Comparison of ENCODE assay signal across 8 mouse cellular contexts in the genomic region with DNA sequence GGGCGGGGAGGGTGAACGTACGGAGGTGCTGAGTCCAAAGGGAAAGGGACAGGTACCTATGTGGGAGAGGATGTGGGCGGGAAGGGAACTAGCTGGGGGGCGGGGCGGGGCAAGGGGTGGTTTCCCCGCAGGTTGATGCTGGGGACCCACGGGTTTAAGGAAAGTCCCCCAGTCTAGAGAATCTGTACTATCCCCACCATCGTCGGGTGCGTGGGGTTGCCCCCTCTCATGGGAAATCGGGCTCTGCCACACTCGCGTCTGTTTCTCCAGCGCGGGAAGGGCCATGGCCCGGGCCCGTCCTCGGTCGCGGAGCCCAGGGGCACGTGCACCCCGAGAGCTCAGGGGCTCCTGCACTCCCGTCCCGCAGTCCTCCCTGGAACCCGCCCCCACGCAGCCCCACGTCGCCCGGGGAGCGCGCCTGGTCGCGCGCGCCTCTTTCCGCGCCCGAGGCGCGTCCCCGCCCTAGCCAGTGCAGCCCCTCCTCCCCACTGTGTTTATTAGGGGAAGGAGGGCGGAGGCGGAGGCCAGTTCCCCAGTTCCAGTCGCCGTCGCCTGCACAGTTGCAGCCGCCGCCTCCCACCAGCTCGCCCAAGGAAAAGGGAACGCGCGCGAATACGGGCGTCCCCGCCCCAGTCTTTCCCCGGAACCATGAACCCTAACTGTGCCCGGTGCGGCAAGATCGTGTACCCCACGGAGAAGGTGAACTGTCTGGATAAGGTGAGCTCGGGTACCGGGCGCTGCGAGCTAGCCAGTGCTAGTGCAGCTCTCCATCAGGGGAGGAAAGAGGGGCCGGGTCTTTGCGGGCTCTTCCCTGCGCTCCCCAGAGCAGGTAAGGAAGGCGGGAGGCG. TPM values are rescaled to one million over a fixed set of nuclear protein-coding genes. Genes with fewer than 3 reads are reported as not detected.
A peak's percentile ranks its signal among the peaks of the same experiment; 100 is the strongest.
DNase-seq lines count a peak whose midpoint lies in the region; ATAC-seq and TF ChIP-seq lines count a peak whose summit lies in the region.

No protein-coding gene starts in this region.

- H3K9ac ChIP-seq in forebrain, embryonic 11.5 days (ENCODE audit: low read length) = peak overlapping the region; percentile 83
- H3K9ac ChIP-seq in heart, embryonic 16.5 days (ENCODE audit: low read length) = peak overlapping the region; percentile 94
- peak overlapping the region; percentile 58 for H3K9ac ChIP-seq in liver, embryonic 14.5 days (replicated peaks)
- H3K9ac ChIP-seq in stomach, embryonic 15.5 days = peak overlapping the region; percentile 69

- peak overlapping the region; percentile 99 for H3K4me3 ChIP-seq in brown adipose tissue, adult 24 weeks (ENCODE audit: insufficient read depth, low read depth, low read length)
- H3K4me3 ChIP-seq in forebrain, embryonic 11.5 days (ENCODE audit: low read depth, low read length) = peak overlapping the region; percentile 72
- H3K4me3 ChIP-seq in heart, embryonic 16.5 days (ENCODE audit: low read length) = peak overlapping the region; percentile 84
- peak overlapping the region; percentile 65 to 72 for H3K4me3 ChIP-seq in liver, embryonic 14.5 days (ENCODE audit: insufficient read depth in 1 of 2, low read depth in 2 of 2, low read length in 2 of 2)
- H3K4me3 ChIP-seq in stomach, embryonic 15.5 days (replicated peaks) = peak overlapping the region; percentile 87

- H3K9me3 ChIP-seq in forebrain, embryonic 11.5 days (ENCODE audit: control insufficient read depth, low read length) = no peaks in the 10 kb centered on the region
- no peaks in the 10 kb centered on the region for H3K9me3 ChIP-seq in heart, embryonic 16.5 days (replicated peaks; ENCODE audit: control insufficient read depth, low read length)
- H3K9me3 ChIP-seq in liver, embryonic 14.5 days (ENCODE audit: control insufficient read depth, low read length) = no peaks in the 10 kb centered on the region
- H3K9me3 ChIP-seq in stomach, embryonic 15.5 days = no peaks in the 10 kb centered on the region

- ATAC-seq in CD4-positive, CD25-positive, alpha-beta regulatory T cell, adult 4 months = peak; percentile 72
- ATAC-seq in forebrain, embryonic 11.5 days (replicated peaks; ENCODE audit: low FRiP score) = peak; percentile 86
- peak; percentile 82 for ATAC-seq in heart, embryonic 16.5 days (replicated peaks; ENCODE audit: extremely low read depth, insufficient read depth, low FRiP score)
- ATAC-seq in liver, embryonic 14.5 days (ENCODE audit: insufficient read depth) = peak; percentile 75
- ATAC-seq in stomach, embryonic 15.5 days (ENCODE audit: insufficient read depth, low FRiP score, low read depth) = peak; percentile 74

- no peak for TF ChIP-seq CTCF in liver, embryonic 14.5 days (IDR thresholded peaks at IDR 0.05; ENCODE audit: low read depth)

- no peaks in the 10 kb centered on the region for H3K27me3 ChIP-seq in forebrain, embryonic 11.5 days (ENCODE audit: control insufficient read depth, insufficient read depth, low read length)
- H3K27me3 ChIP-seq in heart, embryonic 16.5 days (ENCODE audit: control insufficient read depth, insufficient read depth, low read length) = no peaks in the 10 kb centered on the region
- H3K27me3 ChIP-seq in liver, embryonic 14.5 days (ENCODE audit: control insufficient read depth, insufficient read depth, low read length) = no peaks in the 10 kb centered on the region; the same call in 1 of the 2 replicates
- no peaks in the 10 kb centered on the region for H3K27me3 ChIP-seq in stomach, embryonic 15.5 days (replicated peaks)

- H3K36me3 ChIP-seq in forebrain, embryonic 11.5 days (ENCODE audit: control insufficient read depth, insufficient read depth, low read length) = no peaks in the 10 kb centered on the region
- no peaks in the 10 kb centered on the region for H3K36me3 ChIP-seq in heart, embryonic 16.5 days (ENCODE audit: control insufficient read depth, insufficient read depth)
- H3K36me3 ChIP-seq in liver, embryonic 14.5 days (replicated peaks; ENCODE audit: control insufficient read depth, insufficient read depth, low read depth) = no peaks in the 10 kb centered on the region
- no peaks in the 10 kb centered on the region for H3K36me3 ChIP-seq in stomach, embryonic 15.5 days

- H3K4me2 ChIP-seq in forebrain, embryonic 11.5 days (ENCODE audit: low read depth, low read length, severe bottlenecking) = peak overlapping the region; percentile 76
- H3K4me2 ChIP-seq in heart, embryonic 16.5 days (ENCODE audit: low read depth, low read length) = peak overlapping the region; percentile 94
- H3K4me2 ChIP-seq in liver, embryonic 14.5 days (ENCODE audit: low read depth) = peak overlapping the region; percentile 81
- peak overlapping the region; percentile 80 for H3K4me2 ChIP-seq in stomach, embryonic 15.5 days

- no peak for TF ChIP-seq EP300 in liver, embryonic 14.5 days (IDR thresholded peaks at IDR 0.05; ENCODE audit: low read depth)

- WGBS in forebrain, embryonic 11.5 days = under 1% methylated on average over 68 of the region's 71 CpGs
- under 1% methylated on average over 71 of the region's 71 CpGs for WGBS in heart, embryonic 16.5 days
- under 1% methylated on average over 70 of the region's 71 CpGs for WGBS in liver, embryonic 14.5 days (ENCODE audit: insufficient replicate concordance)
- 0% methylated on average over 66 of the region's 71 CpGs for WGBS in stomach, embryonic 15.5 days

- peak overlapping the region; percentile 96 for H3K27ac ChIP-seq in brown adipose tissue, adult 24 weeks (replicated peaks; ENCODE audit: low read depth, low read length)
- peak overlapping the region; percentile 55 for H3K27ac ChIP-seq in forebrain, embryonic 11.5 days (ENCODE audit: low read depth, low read length)
- peak overlapping the region; percentile 97 for H3K27ac ChIP-seq in heart, embryonic 16.5 days (ENCODE audit: low read length)
- H3K27ac ChIP-seq in liver, embryonic 14.5 days = peak overlapping the region; percentile 46
- H3K27ac ChIP-seq in stomach, embryonic 15.5 days = peak overlapping the region; percentile 97

- H3K4me1 ChIP-seq in brown adipose tissue, adult 24 weeks (ENCODE audit: control insufficient read depth, insufficient read depth, insufficient read length, low read length) = peaks cover 14% of the 10 kb centered on the region
- H3K4me1 ChIP-seq in forebrain, embryonic 11.5 days (replicated peaks; ENCODE audit: control insufficient read depth, insufficient read depth, low read length) = peaks cover 10% of the 10 kb centered on the region
- peaks cover 34% of the 10 kb centered on the region for H3K4me1 ChIP-seq in heart, embryonic 16.5 days (ENCODE audit: control insufficient read depth, insufficient read depth, low read length)
- peaks cover 0 to 28% of the 10 kb centered on the region in 2 experiments; a peak in 3 of 4 replicates for H3K4me1 ChIP-seq in liver, embryonic 14.5 days (replicated peaks; ENCODE audit: control insufficient read depth in 2 of 2, insufficient read depth in 2 of 2, low read length in 1 of 2)
- peaks cover 29% of the 10 kb centered on the region for H3K4me1 ChIP-seq in stomach, embryonic 15.5 days

- DNase-seq in forebrain, embryonic 11.5 days (ENCODE audit: low spot score) = peak; percentile 90
- peak; percentile 85 to 90 for DNase-seq in kidney, postnatal 25 days
- peak in 1 of 3 experiments; percentile 50 for DNase-seq in liver, embryonic 14.5 days (ENCODE audit: low read depth in 3 of 3, low spot score in 3 of 3)
- DNase-seq in neural tube, embryonic 10.5 days (ENCODE audit: extremely low spot score, low spot score) = peak; percentile 90

RNA-seq across cellular contexts. Expression of gene Lasp1, which starts 0.6 kb away (rescaled TPM):
- 10 to 100 TPM; 46.4 to 49.9 TPM for polyA plus RNA-seq in CD4-positive, CD25-positive, alpha-beta regulatory T cell, adult 4 months (2017; shearing (Covaris generic))
- 56.3 and 58.1 TPM in 2 replicates for polyA plus RNA-seq in brown adipose tissue, adult 24 weeks (2012; ENCODE audit: insufficient read depth, insufficient read length, missing spikeins)
- 77.6 and 77.8 TPM in 2 replicates for polyA plus RNA-seq in forebrain, embryonic 11.5 days (2014; fragmentation: Nextera tagmentation; extraction: Ambion mirVana)
- 52.9 and 59.0 TPM in 2 replicates for polyA plus RNA-seq in heart, embryonic 16.5 days (2015; fragmentation: Nextera tagmentation; extraction: Ambion mirVana)
- 19.1 and 19.5 TPM in 2 replicates for polyA plus RNA-seq in liver, embryonic 14.5 days (2012; rRNA removed)
- polyA plus RNA-seq in liver, embryonic 14.5 days (2014; fragmentation: Nextera tagmentation; extraction: Ambion mirVana) = 15.5 and 20.3 TPM in 2 replicates
- 112 and 122 TPM in 2 replicates for polyA plus RNA-seq in stomach, embryonic 15.5 days (2015; fragmentation: Nextera tagmentation; extraction: Ambion mirVana)

RNA-seq across cellular contexts. Expression of gene Rpl23, which starts 17.1 kb away (rescaled TPM):
- polyA plus RNA-seq in CD4-positive, CD25-positive, alpha-beta regulatory T cell, adult 4 months (2017; shearing (Covaris generic)) = 1,000 to 10,000 TPM in 1 of 2 experiments, 100 to 1,000 TPM in 1; 884 to 1,093 TPM
- 268 and 348 TPM in 2 replicates for polyA plus RNA-seq in brown adipose tissue, adult 24 weeks (2012; ENCODE audit: insufficient read depth, insufficient read length, missing spikeins)
- 400 and 454 TPM in 2 replicates for polyA plus RNA-seq in forebrain, embryonic 11.5 days (2014; fragmentation: Nextera tagmentation; extraction: Ambion mirVana)
- polyA plus RNA-seq in heart, embryonic 16.5 days (2015; fragmentation: Nextera tagmentation; extraction: Ambion mirVana) = 299 and 310 TPM in 2 replicates
- 229 and 484 TPM in 2 replicates for polyA plus RNA-seq in liver, embryonic 14.5 days (2012; rRNA removed)
- 485 and 502 TPM in 2 replicates for polyA plus RNA-seq in liver, embryonic 14.5 days (2014; fragmentation: Nextera tagmentation; extraction: Ambion mirVana)
- 502 and 526 TPM in 2 replicates for polyA plus RNA-seq in stomach, embryonic 15.5 days (2015; fragmentation: Nextera tagmentation; extraction: Ambion mirVana)

RNA-seq across cellular contexts. Expression of gene 1700001P01Rik, which starts 23.7 kb away (rescaled TPM):
- polyA plus RNA-seq in CD4-positive, CD25-positive, alpha-beta regulatory T cell, adult 4 months (2017; shearing (Covaris generic)) = not detected
- not detected in 2 replicates for polyA plus RNA-seq in brown adipose tissue, adult 24 weeks (2012; ENCODE audit: insufficient read depth, insufficient read length, missing spikeins)
- 0.44 TPM in 1 of 2 replicates, not detected in the other for polyA plus RNA-seq in forebrain, embryonic 11.5 days (2014; fragmentation: Nextera tagmentation; extraction: Ambion mirVana)
- 0.25 and 0.41 TPM in 2 replicates for polyA plus RNA-seq in heart, embryonic 16.5 days (2015; fragmentation: Nextera tagmentation; extraction: Ambion mirVana)
- 0.08 TPM in 1 of 2 replicates, not detected in the other for polyA plus RNA-seq in liver, embryonic 14.5 days (2012; rRNA removed)
- polyA plus RNA-seq in liver, embryonic 14.5 days (2014; fragmentation: Nextera tagmentation; extraction: Ambion mirVana) = not detected in 2 replicates
- 0.37 and 0.60 TPM in 2 replicates for polyA plus RNA-seq in stomach, embryonic 15.5 days (2015; fragmentation: Nextera tagmentation; extraction: Ambion mirVana)

RNA-seq across cellular contexts. Expression of gene Cwc25, which starts 33.0 kb away (rescaled TPM):
- 10 to 100 TPM; 25.2 to 33.8 TPM for polyA plus RNA-seq in CD4-positive, CD25-positive, alpha-beta regulatory T cell, adult 4 months (2017; shearing (Covaris generic))
- polyA plus RNA-seq in brown adipose tissue, adult 24 weeks (2012; ENCODE audit: insufficient read depth, insufficient read length, missing spikeins) = 5.8 and 7.1 TPM in 2 replicates
- polyA plus RNA-seq in forebrain, embryonic 11.5 days (2014; fragmentation: Nextera tagmentation; extraction: Ambion mirVana) = 16.3 and 19.5 TPM in 2 replicates
- polyA plus RNA-seq in heart, embryonic 16.5 days (2015; fragmentation: Nextera tagmentation; extraction: Ambion mirVana) = 10.7 and 12.5 TPM in 2 replicates
- polyA plus RNA-seq in liver, embryonic 14.5 days (2012; rRNA removed) = 4.5 and 5.7 TPM in 2 replicates
- 3.5 and 4.5 TPM in 2 replicates for polyA plus RNA-seq in liver, embryonic 14.5 days (2014; fragmentation: Nextera tagmentation; extraction: Ambion mirVana)
- polyA plus RNA-seq in stomach, embryonic 15.5 days (2015; fragmentation: Nextera tagmentation; extraction: Ambion mirVana) = 14.8 and 16.8 TPM in 2 replicates

RNA-seq across cellular contexts. Expression of gene B230217C12Rik, which starts 41.2 kb away (rescaled TPM):
- polyA plus RNA-seq in CD4-positive, CD25-positive, alpha-beta regulatory T cell, adult 4 months (2017; shearing (Covaris generic)) = 1 to 10 TPM; 1.4 TPM
- polyA plus RNA-seq in brown adipose tissue, adult 24 weeks (2012; ENCODE audit: insufficient read depth, insufficient read length, missing spikeins) = 0.59 and 2.0 TPM in 2 replicates
- 13.3 and 17.7 TPM in 2 replicates for polyA plus RNA-seq in forebrain, embryonic 11.5 days (2014; fragmentation: Nextera tagmentation; extraction: Ambion mirVana)
- polyA plus RNA-seq in heart, embryonic 16.5 days (2015; fragmentation: Nextera tagmentation; extraction: Ambion mirVana) = 2.5 and 3.2 TPM in 2 replicates
- polyA plus RNA-seq in liver, embryonic 14.5 days (2012; rRNA removed) = 0.60 and 0.81 TPM in 2 replicates
- 0.19 and 0.63 TPM in 2 replicates for polyA plus RNA-seq in liver, embryonic 14.5 days (2014; fragmentation: Nextera tagmentation; extraction: Ambion mirVana)
- polyA plus RNA-seq in stomach, embryonic 15.5 days (2015; fragmentation: Nextera tagmentation; extraction: Ambion mirVana) = 4.0 and 5.7 TPM in 2 replicates

Comparison
In these comparisons a context has a peak if more than half of its experiments do, and no peak if none do; other contexts are left out.
1. H3K27ac ChIP-seq: peak in every context shown above with its lines; median percentile 97 in heart, embryonic 16.5 days; 97 in stomach, embryonic 15.5 days; 96 in brown adipose tissue, adult 24 weeks; 55 in forebrain, embryonic 11.5 days; 46 in liver, embryonic 14.5 days.